Mouse (Mus musculus): ENCODE measurements around the gene Zcchc7. TPM values are rescaled to one million over a fixed set of nuclear protein-coding genes. Genes with fewer than 3 reads are reported as not detected.
A peak's percentile ranks its signal among the peaks of the same experiment; 100 is the strongest.

The Zcchc7 gene
- polyA plus RNA-seq, 1 experiment from 2014 or later: 33.9 TPM

DNA sequence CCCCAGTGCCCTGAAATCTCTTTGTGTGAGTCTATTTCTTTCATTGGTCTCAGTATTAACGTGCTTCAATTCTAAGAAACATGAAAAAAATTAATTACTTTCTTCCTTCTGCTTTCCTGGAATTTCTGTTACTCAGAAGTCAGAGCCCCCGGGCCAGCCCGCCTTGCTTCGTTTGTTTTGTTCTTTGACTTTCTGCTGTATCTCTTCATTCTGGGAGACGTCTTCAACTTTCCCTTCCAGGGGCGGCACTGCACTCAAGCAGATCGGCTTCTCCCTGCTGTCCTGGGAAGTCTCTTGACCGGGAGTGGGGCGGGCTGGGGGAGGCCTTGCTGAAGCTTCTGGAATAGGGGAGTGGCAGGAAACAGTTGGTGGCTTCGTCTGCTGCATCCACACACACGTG, 207.5 kb downstream of the Zcchc7 start:
- WGBS: 55% methylated on average over 11 of the region's 11 CpGs
- Histone ChIP-seq H3K9me3 (ENCODE audit: control insufficient read depth, low read length) (no peaks in the 10 kb centered on the region), H3K27ac (ENCODE audit: low read length) (no peak overlapping the region), H3K36me3 (ENCODE audit: control insufficient read depth, insufficient read depth, low read length) (no peaks in the 10 kb centered on the region), H3K4me3 (ENCODE audit: low read length) (no peak overlapping the region), H3K9ac (ENCODE audit: low read depth, low read length) (no peak overlapping the region), H3K4me2 (ENCODE audit: low read depth, low read length) (no peak overlapping the region), H3K4me1 (ENCODE audit: control insufficient read depth, insufficient read depth, low read length) (no peaks in the 10 kb centered on the region), H3K27me3 (replicated peaks; ENCODE audit: control insufficient read depth, insufficient read depth, low read length) (no peaks in the 10 kb centered on the region)
- ATAC-seq: no peak

DNA sequence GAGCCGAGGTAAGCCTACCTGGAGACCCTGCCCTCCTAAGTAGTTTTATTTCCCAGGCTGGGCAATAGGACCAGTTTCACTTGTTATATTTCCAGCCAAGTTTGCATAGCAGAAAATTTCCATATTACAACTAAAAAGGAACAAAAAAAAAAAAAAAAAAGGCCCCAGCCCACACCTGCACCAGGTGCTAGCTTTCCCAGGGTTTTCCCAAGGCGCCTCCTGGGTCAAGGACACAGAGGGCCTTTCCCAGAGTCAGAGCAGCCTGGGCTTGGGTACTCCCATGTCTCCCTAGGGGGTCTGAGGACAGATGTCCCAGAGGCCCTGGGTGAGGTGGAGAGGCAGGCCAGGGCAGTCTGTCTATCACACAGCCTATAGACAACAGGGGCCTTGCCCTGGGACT, 209.5 kb downstream of the Zcchc7 start:
- no peaks in the 10 kb centered on the region for H3K27me3 ChIP-seq (replicated peaks; ENCODE audit: control insufficient read depth, insufficient read depth, low read length)
- 81% methylated on average over 2 of the region's 2 CpGs for WGBS
- no peak overlapping the region for H3K9ac ChIP-seq (ENCODE audit: low read depth, low read length)
- H3K4me1 ChIP-seq (ENCODE audit: control insufficient read depth, insufficient read depth, low read length): no peaks in the 10 kb centered on the region
- H3K4me3 ChIP-seq (ENCODE audit: low read length): no peak overlapping the region
- no peak overlapping the region for H3K27ac ChIP-seq (ENCODE audit: low read length)
- no peak for ATAC-seq
- H3K9me3 ChIP-seq (ENCODE audit: control insufficient read depth, low read length): no peaks in the 10 kb centered on the region
- no peak overlapping the region for H3K4me2 ChIP-seq (ENCODE audit: low read depth, low read length)
- H3K36me3 ChIP-seq (ENCODE audit: control insufficient read depth, insufficient read depth, low read length): no peaks in the 10 kb centered on the region

DNA sequence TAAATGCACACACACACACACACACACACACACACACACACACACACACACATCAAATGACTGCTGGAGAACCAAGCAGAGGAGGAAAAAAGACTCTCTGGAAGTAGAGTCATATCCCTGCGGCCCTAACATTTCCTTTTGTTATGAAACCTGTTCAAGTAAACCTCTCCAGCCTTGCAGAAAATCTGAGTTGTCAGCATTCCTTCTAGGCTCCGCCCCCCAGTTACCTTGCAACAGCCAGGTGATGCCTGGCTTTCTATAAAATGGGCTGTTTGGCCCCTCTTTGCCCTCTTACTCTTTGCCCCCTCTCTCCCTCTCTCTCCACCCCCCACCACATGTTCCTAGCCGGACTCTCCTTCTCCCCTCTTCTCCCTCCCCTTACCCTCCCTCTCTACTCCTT, 210.1 kb downstream of the Zcchc7 start:
- no peaks in the 10 kb centered on the region for H3K27me3 ChIP-seq (replicated peaks; ENCODE audit: control insufficient read depth, insufficient read depth, low read length)
- H3K4me3 ChIP-seq (ENCODE audit: low read length): no peak overlapping the region
- no peak for ATAC-seq
- H3K9ac ChIP-seq (ENCODE audit: low read depth, low read length): no peak overlapping the region
- H3K36me3 ChIP-seq (ENCODE audit: control insufficient read depth, insufficient read depth, low read length): no peaks in the 10 kb centered on the region
- WGBS: 71% methylated on average over 3 of the region's 3 CpGs
- H3K4me2 ChIP-seq (ENCODE audit: low read depth, low read length): no peak overlapping the region
- no peak overlapping the region for H3K27ac ChIP-seq (ENCODE audit: low read length)
- H3K9me3 ChIP-seq (ENCODE audit: control insufficient read depth, low read length): no peaks in the 10 kb centered on the region
- no peaks in the 10 kb centered on the region for H3K4me1 ChIP-seq (ENCODE audit: control insufficient read depth, insufficient read depth, low read length)

DNA sequence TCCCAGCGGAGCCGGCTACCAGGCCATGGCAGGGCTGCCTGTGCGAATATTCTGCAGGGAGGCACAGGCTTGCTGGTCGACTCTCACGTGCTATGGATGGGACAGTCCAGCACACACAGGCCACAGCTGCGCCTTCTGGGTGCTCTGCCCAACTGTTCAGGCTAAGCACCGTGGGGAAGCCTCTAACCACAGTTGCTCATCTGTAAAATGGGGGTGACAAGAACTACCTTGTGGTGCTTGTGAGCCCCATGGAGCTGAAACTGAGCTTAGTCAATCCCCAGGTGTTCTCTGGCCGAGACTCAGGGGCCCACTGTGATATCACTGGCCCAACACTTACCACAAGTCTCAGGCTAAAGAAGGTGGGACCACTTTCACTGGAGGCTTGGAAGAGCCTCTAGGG, 211.7 kb downstream of the Zcchc7 start:
- WGBS: 84% methylated on average over 8 of the region's 8 CpGs
- ATAC-seq: no peak
- no peak overlapping the region for H3K4me3 ChIP-seq (ENCODE audit: low read length)
- no peak overlapping the region for H3K9ac ChIP-seq (ENCODE audit: low read depth, low read length)
- H3K36me3 ChIP-seq (ENCODE audit: control insufficient read depth, insufficient read depth, low read length): no peaks in the 10 kb centered on the region
- no peaks in the 10 kb centered on the region for H3K27me3 ChIP-seq (replicated peaks; ENCODE audit: control insufficient read depth, insufficient read depth, low read length)
- no peak overlapping the region for H3K4me2 ChIP-seq (ENCODE audit: low read depth, low read length)
- no peaks in the 10 kb centered on the region for H3K4me1 ChIP-seq (ENCODE audit: control insufficient read depth, insufficient read depth, low read length)
- H3K27ac ChIP-seq (ENCODE audit: low read length): no peak overlapping the region
- no peaks in the 10 kb centered on the region for H3K9me3 ChIP-seq (ENCODE audit: control insufficient read depth, low read length)

GRCm38 (mm10) chr4:44970056-44970455, 214.4 kb downstream of the Zcchc7 start:
- no peak overlapping the region for H3K27ac ChIP-seq (ENCODE audit: low read length)
- no peak for ATAC-seq
- no peaks in the 10 kb centered on the region for H3K27me3 ChIP-seq (replicated peaks; ENCODE audit: control insufficient read depth, insufficient read depth, low read length)
- no peak overlapping the region for H3K4me3 ChIP-seq (ENCODE audit: low read length)
- no peaks in the 10 kb centered on the region for H3K9me3 ChIP-seq (ENCODE audit: control insufficient read depth, low read length)
- no peak overlapping the region for H3K4me2 ChIP-seq (ENCODE audit: low read depth, low read length)
- 88% methylated on average over 7 of the region's 7 CpGs for WGBS
- H3K36me3 ChIP-seq (ENCODE audit: control insufficient read depth, insufficient read depth, low read length): no peaks in the 10 kb centered on the region
- H3K4me1 ChIP-seq (ENCODE audit: control insufficient read depth, insufficient read depth, low read length): 0 out of 2 replicates have a peak, but pooled peaks cover 3% of the 10 kb centered on the region
- H3K9ac ChIP-seq (ENCODE audit: low read depth, low read length): no peak overlapping the region

- Histone ChIP-seq H3K27me3 (replicated peaks; ENCODE audit: control insufficient read depth, insufficient read depth, low read length) (no peaks in the 10 kb centered on the region), H3K4me2 (ENCODE audit: low read depth, low read length) (no peak overlapping the region), H3K27ac (ENCODE audit: low read length) (no peak overlapping the region), H3K4me1 (ENCODE audit: control insufficient read depth, insufficient read depth, low read length) (0 out of 2 replicates have a peak, but pooled peaks cover 3% of the 10 kb centered on the region), H3K36me3 (ENCODE audit: control insufficient read depth, insufficient read depth, low read length) (no peaks in the 10 kb centered on the region), H3K9ac (ENCODE audit: low read depth, low read length) (no peak overlapping the region), H3K4me3 (ENCODE audit: low read length) (no peak overlapping the region), H3K9me3 (ENCODE audit: control insufficient read depth, low read length) (no peaks in the 10 kb centered on the region)
- no peak for ATAC-seq
- 20% methylated on average over 10 of the region's 10 CpGs for WGBS
Observed at GRCm38 (mm10) chr4:44970612-44971110, 215.0 kb downstream of the Zcchc7 start.

DNA sequence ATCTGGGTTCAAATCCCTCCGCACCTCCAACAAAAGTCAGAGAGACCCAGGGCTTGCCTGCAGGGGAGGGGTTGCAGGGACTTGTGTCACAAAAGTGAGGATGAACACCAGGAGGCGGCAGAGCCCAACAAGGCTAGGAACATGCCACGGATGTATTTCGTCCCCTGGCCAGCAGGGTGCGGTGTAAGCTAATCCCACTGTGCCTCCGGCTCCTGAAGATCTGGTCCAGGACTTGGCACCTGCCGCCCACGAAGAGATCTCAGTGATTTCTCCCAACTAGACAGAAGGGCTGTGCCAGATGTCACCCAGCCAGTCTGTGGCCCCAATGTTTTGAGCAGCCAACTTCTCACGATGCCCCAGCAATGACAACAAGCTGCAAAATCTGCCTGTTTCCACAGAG, 217.8 kb downstream of the Zcchc7 start:
- H3K9ac ChIP-seq (ENCODE audit: low read depth, low read length): no peak overlapping the region
- no peaks in the 10 kb centered on the region for H3K36me3 ChIP-seq (ENCODE audit: control insufficient read depth, insufficient read depth, low read length)

DNA sequence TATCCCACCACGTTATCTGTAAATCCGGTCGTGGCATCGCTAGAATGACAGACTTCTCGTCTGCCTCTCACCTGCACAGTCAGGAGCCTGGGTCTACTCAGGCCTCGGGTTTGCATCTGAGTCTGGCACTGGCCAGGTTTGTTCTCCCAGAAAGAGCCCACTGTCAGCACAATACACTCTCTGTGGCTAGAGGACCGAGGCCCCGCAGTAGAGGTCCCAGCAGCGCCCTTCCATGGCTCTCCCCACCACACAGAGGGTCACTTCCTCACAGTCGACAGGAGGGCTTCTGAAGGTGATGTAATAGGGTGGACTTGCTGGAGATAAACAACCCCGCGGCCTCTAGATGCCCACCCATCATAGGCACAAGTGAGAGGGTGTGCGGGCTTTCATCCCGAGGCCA, 218.2 kb downstream of the Zcchc7 start:
- H3K36me3 ChIP-seq (ENCODE audit: control insufficient read depth, insufficient read depth, low read length): no peaks in the 10 kb centered on the region
- no peaks in the 10 kb centered on the region for H3K27me3 ChIP-seq (replicated peaks; ENCODE audit: control insufficient read depth, insufficient read depth, low read length)
- ATAC-seq: peak; percentile 50
- no peak overlapping the region for H3K9ac ChIP-seq (ENCODE audit: low read depth, low read length)
- WGBS: 45% methylated on average over 14 of the region's 14 CpGs
- H3K4me3 ChIP-seq (ENCODE audit: low read length): peak overlapping the region; percentile 33
- no peaks in the 10 kb centered on the region for H3K9me3 ChIP-seq (ENCODE audit: control insufficient read depth, low read length)
- peak overlapping the region; percentile 44 for H3K4me2 ChIP-seq (ENCODE audit: low read depth, low read length)
- no peak overlapping the region for H3K27ac ChIP-seq (ENCODE audit: low read length)
- 0 out of 2 replicates have a peak, but pooled peaks cover 3% of the 10 kb centered on the region for H3K4me1 ChIP-seq (ENCODE audit: control insufficient read depth, insufficient read depth, low read length)

More for the DNA sequence above, 217.8 kb downstream of the Zcchc7 start:
- ATAC-seq: peak; percentile 53
- 12% methylated on average over 9 of the region's 9 CpGs for WGBS
- no peaks in the 10 kb centered on the region for H3K9me3 ChIP-seq (ENCODE audit: control insufficient read depth, low read length)
- 0 out of 2 replicates have a peak, but pooled peaks cover 3% of the 10 kb centered on the region for H3K4me1 ChIP-seq (ENCODE audit: control insufficient read depth, insufficient read depth, low read length)
- H3K27me3 ChIP-seq (replicated peaks; ENCODE audit: control insufficient read depth, insufficient read depth, low read length): no peaks in the 10 kb centered on the region
- no peak overlapping the region for H3K27ac ChIP-seq (ENCODE audit: low read length)
- H3K4me2 ChIP-seq (ENCODE audit: low read depth, low read length): peak overlapping the region; percentile 44
- H3K4me3 ChIP-seq (ENCODE audit: low read length): peak overlapping the region; percentile 33

DNA sequence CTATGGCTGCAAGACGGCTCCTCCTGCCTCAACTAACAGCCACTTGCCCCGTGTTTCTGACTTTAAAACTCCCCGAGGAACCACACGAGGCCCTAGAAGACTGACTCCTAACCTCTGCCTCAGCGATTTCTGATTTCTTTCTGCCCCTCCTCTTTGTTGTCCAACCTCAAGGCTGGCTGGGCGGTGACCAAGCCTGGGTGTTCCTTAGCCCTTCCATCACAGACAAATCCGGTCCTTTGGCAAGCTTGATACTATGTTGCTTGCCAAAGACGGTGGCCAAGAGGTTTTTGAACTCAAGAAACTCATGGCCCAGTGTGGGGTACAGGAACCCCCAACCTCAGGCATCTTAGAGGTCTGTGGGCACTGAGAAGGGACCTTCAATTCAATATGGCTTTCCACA, 218.7 kb downstream of the Zcchc7 start:
- no peaks in the 10 kb centered on the region for H3K36me3 ChIP-seq (ENCODE audit: control insufficient read depth, insufficient read depth, low read length)
- H3K9ac ChIP-seq (ENCODE audit: low read depth, low read length): no peak overlapping the region
- H3K4me3 ChIP-seq (ENCODE audit: low read length): no peak overlapping the region
- WGBS: 79% methylated on average over 8 of the region's 8 CpGs
- H3K4me2 ChIP-seq (ENCODE audit: low read depth, low read length): no peak overlapping the region
- no peaks in the 10 kb centered on the region for H3K9me3 ChIP-seq (ENCODE audit: control insufficient read depth, low read length)
- H3K4me1 ChIP-seq (ENCODE audit: control insufficient read depth, insufficient read depth, low read length): 0 out of 2 replicates have a peak, but pooled peaks cover 3% of the 10 kb centered on the region
- no peak for ATAC-seq
- no peaks in the 10 kb centered on the region for H3K27me3 ChIP-seq (replicated peaks; ENCODE audit: control insufficient read depth, insufficient read depth, low read length)
- H3K27ac ChIP-seq (ENCODE audit: low read length): no peak overlapping the region

DNA sequence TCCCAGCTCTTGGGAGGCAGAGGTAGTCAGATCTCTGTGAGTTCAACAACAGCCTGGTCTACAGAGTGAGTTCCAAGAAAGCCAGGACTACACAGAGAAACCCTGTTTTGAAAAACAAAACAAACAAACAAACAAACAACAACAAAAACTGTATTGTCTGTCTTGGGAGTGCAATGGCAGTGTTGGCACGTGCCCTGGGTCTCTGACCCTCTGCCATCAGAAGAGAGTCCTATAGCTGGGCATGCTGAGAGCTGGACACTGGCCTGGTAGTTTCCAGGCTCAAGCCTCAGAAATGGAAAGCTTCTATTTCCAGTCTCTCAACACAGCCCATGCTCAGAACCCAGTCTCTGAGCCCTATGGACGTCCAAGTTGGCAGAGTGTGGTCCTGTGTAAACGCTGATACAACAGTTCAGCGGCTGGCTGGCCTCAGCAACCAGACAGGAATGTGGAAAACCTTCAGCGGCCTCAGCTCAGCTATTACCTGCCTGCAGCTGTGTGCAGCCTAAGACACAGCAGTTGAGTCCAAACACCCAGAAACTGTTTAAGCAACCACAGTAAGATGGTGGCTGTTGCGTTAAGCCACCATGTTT, 220.4 kb downstream of the Zcchc7 start:
- H3K27me3 ChIP-seq (replicated peaks; ENCODE audit: control insufficient read depth, insufficient read depth, low read length): no peaks in the 10 kb centered on the region
- no peaks in the 10 kb centered on the region for H3K9me3 ChIP-seq (ENCODE audit: control insufficient read depth, low read length)
- no peak overlapping the region for H3K9ac ChIP-seq (ENCODE audit: low read depth, low read length)
- no peak overlapping the region for H3K27ac ChIP-seq (ENCODE audit: low read length)
- no peak overlapping the region for H3K4me3 ChIP-seq (ENCODE audit: low read length)
- WGBS: 64% methylated on average over 6 of the region's 6 CpGs
- ATAC-seq: no peak
- 0 out of 2 replicates have a peak, but pooled peaks cover 3% of the 10 kb centered on the region for H3K4me1 ChIP-seq (ENCODE audit: control insufficient read depth, insufficient read depth, low read length)
- H3K36me3 ChIP-seq (ENCODE audit: control insufficient read depth, insufficient read depth, low read length): no peaks in the 10 kb centered on the region
- no peak overlapping the region for H3K4me2 ChIP-seq (ENCODE audit: low read depth, low read length)
